Mouse (Mus musculus): Measurements from ENCODE around the gene 4930503B20Rik. TPM values are rescaled to one million over a fixed set of nuclear protein-coding genes. Genes with fewer than 3 reads are reported as not detected.

The 4930503B20Rik gene
- total RNA-seq, 2 experiments from 2014 or later: not detected

DNA sequence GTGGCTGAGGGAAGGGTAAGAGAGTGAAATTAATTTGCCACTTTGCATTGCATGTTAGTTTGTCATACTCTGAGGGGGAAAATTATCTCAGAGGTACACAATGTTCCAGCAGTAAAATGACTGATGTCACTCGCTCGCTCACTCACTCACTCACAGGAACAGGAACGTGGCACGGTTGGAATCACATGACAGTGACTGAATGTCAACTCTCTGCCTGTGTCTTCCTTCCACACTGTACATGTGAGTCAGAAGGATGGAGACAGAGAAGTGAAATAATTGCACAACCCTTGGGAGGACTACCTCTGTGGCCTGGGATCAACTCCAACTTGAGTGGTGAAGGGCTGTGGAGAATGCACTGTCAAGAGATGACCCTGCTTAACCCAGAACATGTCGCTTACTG lies 6.3 kb upstream of the 4930503B20Rik start:
- intact Hi-C loops (cut with DNase I): no loop called here
- no peak for DNase-seq (ENCODE audit: extremely low spot score in 1 of 2, low spot score in 2 of 2)

DNA sequence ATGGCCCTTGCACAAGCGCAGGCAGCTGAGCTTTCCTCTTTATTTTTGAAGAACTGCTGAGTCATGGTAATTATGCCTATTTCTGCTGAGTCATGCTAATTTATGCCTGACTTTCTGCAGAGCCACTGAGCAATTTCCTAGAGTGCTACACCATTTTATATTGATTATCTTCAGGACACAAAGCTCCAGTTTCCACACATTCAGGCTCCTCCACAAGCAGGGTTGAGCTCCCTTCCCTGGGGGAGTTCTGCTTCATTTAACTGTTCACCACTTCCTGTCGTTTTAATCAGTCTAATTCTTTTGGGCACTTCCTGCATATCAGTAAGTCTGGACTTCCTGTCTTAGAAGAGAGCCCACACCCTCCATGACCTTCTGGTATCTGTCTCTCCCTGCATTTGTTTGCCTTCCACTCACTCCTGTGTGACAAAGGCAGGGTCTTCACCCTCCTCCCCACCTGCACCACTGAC lies 4.0 kb upstream of the 4930503B20Rik start:
- intact Hi-C loops (cut with DNase I): no loop called here
- DNase-seq (ENCODE audit: extremely low spot score in 1 of 2, low spot score in 2 of 2): no peak

DNA sequence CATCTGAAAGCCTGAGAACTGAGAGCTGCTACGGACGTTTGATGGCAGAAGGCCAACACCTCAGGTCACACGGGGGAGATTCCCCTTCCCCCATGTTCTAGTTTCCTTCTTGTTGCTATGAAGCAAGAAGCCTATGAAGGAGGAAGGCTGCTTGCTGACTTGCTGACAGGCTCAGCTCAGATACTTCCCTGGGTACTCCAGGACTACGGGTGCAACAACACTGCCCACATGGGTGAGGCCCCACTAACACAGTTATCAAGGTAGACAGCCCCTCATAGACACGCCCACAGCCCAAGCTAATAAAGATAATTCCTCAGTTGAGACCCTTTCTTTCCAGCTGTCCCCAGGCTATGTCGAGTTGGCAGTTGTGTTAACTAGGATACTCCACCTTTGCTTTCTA lies 2.6 kb upstream of the 4930503B20Rik start:
- intact Hi-C loops (cut with DNase I): no loop called here
- DNase-seq (ENCODE audit: extremely low spot score in 1 of 2, low spot score in 2 of 2): no peak

DNA sequence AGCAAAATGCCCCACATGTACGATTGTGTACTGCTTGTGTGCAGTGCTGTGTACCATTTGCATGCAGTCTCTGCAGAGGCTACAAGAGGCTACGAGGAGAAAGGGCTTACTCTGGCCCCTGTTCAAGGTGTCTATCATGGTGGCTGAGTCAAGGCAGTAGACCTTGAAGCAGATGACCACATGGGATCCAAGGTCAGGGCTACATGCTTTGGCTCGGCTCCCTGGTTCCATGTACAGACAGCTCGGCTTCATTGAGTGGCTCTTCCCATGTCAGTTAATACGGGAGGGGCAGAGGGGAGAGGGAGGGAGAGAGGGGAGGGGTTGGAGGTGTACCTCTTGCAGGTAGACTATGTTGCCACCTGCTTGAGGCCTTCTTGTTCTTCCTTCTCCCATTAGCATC lies 1.3 kb upstream of the 4930503B20Rik start:
- intact Hi-C loops (cut with DNase I): no loop called here

DNA sequence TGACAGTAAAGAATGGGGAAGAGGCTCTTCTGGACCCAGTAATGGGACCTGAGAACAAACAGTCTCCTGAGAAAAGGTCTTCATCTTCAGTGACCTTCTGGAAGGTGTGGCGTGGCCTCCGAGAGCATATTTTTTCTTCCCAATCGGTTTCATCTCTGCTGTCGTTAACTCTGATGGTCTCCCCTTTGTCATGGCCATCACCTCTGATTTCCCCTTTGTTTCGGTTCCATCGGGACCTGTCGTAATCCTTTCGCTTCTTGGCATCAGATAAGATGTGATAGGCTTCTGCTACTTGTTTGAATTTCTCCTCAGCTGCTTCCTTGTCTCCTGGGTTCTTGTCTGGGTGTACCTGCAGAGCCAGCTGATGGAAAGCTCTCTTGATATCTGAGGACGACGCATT lies 401 bp downstream of the 4930503B20Rik start:
- intact Hi-C loops (cut with DNase I): no loop called here
- DNase-seq (ENCODE audit: extremely low spot score in 1 of 2, low spot score in 2 of 2): no peak

More for the DNA sequence above, 1.3 kb upstream of the 4930503B20Rik start:
- no peak for DNase-seq (ENCODE audit: extremely low spot score in 1 of 2, low spot score in 2 of 2)

DNA sequence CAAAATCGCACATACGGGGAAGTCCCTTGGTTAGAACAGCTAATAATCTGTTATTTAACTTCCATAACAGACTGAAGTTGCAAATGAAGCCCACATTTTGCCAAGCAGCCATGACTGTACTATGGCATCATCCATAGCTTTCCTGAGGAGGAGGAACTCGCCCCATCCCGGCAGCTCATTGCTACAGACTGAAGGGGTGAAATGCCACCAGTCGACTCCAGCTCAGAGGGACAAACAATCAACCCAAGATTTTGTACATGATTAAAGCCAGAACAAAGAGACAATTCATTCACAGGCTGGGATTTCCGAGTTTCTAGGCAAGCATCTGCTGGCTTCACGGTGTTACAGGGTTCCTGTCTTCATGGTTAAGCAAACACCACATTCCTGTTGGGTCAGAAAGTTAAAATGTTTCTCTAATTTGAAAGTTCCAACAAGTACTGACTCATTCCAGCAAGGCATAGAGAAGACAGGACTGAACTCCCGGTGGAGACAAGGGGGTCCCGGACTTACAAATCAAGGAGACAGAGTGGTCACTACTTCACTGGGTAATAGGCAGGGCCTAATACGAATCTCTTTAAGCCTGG lies 1.7 kb downstream of the 4930503B20Rik start:
- no peak for DNase-seq (ENCODE audit: extremely low spot score in 1 of 2, low spot score in 2 of 2)
- intact Hi-C loops (cut with DNase I): no loop called here

DNA sequence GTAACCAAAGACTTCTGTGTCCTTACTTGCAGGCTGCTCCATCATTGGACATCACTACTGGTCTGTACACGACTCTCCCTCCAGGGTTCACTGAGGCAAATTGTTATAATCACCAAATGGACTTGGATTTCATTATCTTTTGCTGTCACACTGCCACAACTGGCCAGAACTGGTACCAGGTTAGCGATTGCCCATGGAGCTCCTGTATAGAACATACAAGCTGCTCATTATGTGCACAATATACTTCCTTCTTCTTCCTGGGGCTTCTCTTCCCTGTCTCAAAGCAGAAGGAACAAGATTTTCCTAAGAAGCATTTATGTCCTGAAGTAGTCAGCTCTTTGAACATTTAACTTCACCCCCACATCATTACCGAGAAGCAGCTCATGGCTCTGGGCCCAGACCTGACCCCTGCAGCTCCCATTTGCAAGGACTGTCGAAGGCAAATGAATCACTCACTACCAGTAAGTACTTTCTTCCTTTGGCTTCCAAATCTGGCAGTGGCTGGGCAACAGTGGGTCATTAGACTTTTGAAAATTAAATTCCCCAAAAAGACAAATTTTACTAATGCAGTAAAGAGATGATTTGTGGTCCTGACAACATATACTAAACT lies 9.2 kb downstream of the 4930503B20Rik start:
- DNase-seq (ENCODE audit: extremely low spot score in 1 of 2, low spot score in 2 of 2): no peak
- intact Hi-C loops (cut with DNase I): no loop called here

DNA sequence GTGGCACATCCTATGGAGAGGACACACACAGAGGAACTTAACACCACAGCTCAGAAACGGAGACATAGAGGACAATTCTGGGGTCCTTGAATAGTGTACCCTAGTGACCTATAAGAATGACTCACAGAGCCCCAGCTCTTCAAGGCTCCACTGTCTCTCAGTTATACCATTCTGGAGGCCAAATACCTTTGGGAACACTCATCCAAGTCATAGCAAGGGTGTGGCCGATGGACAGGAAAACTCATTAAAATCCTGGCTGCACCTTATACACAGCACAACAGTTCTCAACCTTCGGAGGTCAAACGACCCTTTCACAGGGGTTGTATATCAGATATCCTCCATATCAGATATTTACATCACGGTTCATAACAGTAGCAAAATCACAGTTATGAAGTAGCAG lies 18.6 kb downstream of the 4930503B20Rik start:
- DNase-seq (ENCODE audit: extremely low spot score in 1 of 2, low spot score in 2 of 2): no peak
- intact Hi-C loops (cut with DNase I): no loop called here

DNA sequence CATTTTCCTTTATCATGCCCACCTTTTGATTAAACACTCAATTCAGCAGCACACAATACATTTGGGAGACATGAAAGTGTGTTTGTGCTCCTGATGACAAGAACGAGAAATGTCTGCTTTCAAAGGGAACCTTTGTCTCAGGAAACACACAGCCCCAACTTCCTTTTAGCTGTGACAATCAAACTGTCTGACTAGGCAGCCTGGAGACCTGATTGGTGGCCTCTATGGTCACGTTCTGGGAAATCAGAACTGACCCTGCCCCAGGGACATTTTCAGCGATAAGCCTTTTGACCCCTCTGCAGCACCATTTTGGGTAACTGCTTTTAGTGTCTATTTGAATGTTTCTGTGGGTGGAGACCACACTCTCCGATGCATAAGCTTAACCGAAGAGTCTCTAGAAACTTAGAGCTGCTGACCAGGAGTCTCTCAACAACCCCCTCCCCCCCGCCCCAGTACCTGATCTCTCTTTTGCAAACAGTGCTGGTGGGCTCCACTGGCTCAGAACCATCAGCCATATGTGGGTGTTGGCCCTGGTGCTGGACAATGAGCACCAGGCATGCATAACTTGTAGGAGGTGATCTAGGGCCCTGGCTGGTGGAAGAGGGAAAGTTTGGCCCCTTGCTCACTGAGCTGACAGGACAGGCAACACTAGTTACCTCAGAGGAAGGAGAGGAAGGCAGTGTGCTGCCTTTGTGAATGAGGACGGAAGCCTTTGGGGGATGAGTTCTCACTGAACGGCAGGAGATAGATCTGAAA lies 22.7 kb downstream of the 4930503B20Rik start:
- no peak for DNase-seq (ENCODE audit: extremely low spot score in 1 of 2, low spot score in 2 of 2)
- intact Hi-C loops (cut with DNase I): loop anchor here (10.0 kb wide), 1 partner anchor 56 kb away; the partner anchor contains the start of gene Samd13

DNA sequence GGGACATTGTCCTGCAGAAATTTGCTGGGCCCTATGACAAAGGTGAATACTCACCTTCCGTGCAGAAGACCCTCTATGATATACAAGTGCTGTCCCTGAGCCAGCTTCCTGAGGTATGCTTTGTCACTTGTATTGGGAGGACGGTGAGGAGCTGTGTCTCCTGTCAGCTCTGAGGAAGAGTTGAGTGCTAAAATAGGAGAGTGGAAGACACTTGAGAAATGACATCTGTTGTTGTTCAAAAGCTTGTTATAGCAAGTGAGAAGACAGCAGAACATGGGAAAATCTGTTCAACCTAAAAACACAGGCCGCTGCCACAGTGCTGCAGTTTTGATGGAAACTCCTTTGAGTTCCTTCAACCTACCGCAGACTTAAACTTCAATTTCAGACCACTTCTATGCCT lies 25.4 kb downstream of the 4930503B20Rik start:
- intact Hi-C loops (cut with DNase I): loop anchor here (10.0 kb wide), 1 partner anchor 59 kb away; the partner anchor contains the start of gene Samd13
- DNase-seq (ENCODE audit: extremely low spot score in 1 of 2, low spot score in 2 of 2): peak in 1 of 2 experiments; percentile 20

DNA sequence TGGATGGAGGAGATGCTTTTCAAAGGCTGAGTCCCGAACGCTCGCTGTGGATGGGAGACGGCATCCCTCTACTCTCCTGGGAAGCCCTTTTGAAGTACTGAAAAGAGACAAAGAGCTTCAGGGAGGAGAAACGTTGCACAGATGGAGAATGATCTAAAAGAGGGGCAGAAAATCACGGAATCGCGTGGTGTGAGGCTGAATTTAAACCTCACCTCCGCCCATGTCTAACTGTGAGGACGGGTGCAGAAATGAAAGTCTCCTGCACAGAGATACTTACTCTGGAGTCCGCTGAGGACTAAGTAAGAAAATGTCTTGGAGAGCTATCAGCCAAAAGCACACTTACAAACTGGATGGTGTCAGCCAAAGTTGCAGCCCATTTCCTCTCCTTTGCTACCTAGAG lies 29.2 kb downstream of the 4930503B20Rik start:
- intact Hi-C loops (cut with DNase I): loop anchor here (5.0 to 10.0 kb wide), 3 partner anchors 63 to 145 kb away; partner anchors contain the start of gene Samd13
- no peak for DNase-seq (ENCODE audit: extremely low spot score in 1 of 2, low spot score in 2 of 2)

DNA sequence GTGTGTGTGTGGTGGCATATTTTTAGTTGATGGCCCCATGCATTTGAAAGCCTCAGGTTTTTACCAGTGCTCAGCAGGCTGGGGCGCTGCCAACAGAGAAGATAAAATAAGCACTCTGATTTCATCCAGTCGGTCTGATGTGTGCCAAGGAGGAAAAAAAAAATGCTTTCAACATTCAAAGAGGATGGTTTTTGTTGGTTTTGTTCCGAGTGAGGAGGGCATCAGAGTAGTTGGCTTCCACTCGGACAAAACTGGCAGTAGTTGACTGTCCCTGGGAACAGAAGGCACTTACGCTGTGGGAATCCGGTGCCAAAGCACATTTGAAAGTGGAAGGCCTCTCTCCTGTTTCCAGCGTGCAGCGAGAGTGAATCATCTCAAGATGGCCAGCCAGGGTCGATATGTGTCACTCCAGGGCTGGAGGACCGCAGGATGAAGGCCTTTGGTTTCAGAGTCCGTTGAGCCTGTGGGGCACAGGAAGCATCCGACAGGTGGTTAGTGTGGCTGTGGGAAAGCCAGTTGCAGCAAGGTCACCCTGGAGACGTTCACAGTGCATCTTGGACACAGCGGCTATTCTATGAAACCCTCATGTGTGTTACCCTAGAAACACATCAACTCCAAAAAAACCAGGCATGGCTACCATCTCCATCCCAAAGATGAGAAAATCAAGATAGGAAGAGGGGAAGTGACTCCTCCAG lies 30.4 kb downstream of the 4930503B20Rik start:
- DNase-seq (ENCODE audit: extremely low spot score in 1 of 2, low spot score in 2 of 2): peak; percentile 80 to 90
- intact Hi-C loops (cut with DNase I): loop anchor here (5.0 to 10.0 kb wide), 3 partner anchors 64 to 147 kb away; partner anchors contain the start of gene Samd13

DNA sequence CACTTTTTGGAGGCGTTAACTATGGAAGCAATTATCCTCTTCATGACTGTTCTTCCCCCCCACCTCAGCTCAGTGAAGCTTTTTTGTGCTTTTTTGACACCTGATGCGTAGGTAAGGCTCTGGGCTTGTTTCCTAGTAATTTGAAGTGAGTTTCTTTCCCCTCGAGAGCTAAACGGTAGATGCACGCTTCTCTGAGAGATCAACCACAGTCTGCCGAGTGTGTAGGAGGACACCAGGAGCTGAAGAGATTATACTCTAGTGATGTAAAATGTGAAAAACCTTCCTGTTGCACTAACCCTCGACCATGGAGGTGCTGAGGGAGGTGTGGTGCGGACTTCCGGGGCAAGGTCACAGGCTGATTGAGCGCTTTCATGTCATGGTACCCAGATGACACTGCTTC lies 31.0 kb downstream of the 4930503B20Rik start:
- intact Hi-C loops (cut with DNase I): loop anchor here (5.0 to 10.0 kb wide), 3 partner anchors 65 to 147 kb away; partner anchors contain the start of gene Samd13
- peak in 1 of 2 experiments; percentile 51 for DNase-seq (ENCODE audit: extremely low spot score in 1 of 2, low spot score in 2 of 2)

DNA sequence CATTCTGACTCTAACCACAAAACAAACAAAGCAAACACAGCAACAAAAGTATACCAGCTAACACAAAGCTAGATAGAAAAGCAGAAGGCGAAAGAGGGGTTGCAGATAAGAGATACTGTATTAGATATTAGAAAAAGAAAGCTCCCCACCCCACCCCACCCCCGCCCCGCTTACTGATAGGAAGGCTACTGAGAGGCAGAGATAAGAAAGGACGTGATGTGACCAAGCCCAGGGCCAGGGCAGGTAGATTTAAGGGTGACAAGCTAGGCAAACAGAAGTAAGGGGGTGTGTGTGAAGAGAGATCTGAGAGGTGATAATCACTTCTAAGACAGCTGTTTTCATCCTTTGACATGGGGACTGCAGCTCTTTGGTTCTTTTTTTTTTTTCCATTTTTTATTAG lies 32.8 kb downstream of the 4930503B20Rik start:
- intact Hi-C loops (cut with DNase I): no loop called here
- DNase-seq (ENCODE audit: extremely low spot score in 1 of 2, low spot score in 2 of 2): no peak

DNA sequence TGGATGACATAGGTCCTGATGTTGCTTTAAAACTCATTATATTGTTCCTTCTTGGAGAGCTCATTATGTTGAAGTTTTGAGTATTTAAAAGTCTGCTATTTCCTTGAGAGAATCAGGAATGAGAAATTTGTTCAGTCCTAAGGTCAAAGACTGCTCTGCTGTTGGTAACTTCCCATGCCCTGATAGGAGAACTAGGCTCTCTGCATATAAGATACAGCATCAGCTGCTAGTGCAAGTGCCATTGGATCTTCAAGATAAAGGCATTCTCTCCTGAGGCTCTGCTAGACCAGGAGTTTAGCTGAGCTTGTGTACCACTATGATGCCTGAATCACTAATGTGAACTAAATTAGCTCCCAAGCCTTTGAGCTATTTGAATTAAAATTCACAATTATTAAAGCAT lies 33.2 kb downstream of the 4930503B20Rik start:
- no peak for DNase-seq (ENCODE audit: extremely low spot score in 1 of 2, low spot score in 2 of 2)
- intact Hi-C loops (cut with DNase I): no loop called here

DNA sequence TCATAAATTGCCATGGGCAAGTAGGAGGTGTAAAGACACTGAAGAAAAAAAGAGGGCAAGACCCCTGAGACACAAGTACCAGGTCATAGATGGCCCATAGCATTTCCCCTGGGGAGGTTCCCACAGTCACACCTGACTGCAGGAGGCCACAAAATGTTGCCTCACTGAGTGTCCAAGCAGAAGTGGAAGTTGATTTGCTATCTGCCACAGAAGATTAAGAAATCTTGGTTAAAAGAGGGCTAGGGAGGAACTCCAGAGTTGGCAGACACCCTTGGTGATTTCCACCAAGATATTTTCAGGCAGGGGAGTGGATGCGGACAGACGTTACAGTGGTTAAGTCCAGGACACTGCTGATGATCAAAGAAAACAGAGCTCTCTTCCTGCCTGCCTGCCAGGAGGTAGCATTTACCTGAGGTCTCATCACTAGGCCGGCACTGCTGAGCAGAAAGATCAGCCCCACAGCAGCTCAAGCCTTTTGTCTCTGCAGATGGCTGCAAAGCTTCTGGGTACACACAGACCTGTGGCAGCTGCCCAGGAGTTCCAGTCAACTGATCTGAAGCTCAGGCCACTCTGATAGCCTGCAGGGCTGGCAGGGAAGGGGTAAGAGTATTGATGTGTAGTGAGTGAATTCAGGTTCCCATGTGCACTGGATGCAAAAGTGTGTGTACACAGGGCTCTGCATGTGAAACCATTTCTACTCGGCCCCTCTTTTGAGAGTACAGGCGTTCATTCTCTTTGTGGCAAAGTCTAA lies 34.4 kb downstream of the 4930503B20Rik start:
- intact Hi-C loops (cut with DNase I): no loop called here
- DNase-seq (ENCODE audit: extremely low spot score in 1 of 2, low spot score in 2 of 2): no peak

DNA sequence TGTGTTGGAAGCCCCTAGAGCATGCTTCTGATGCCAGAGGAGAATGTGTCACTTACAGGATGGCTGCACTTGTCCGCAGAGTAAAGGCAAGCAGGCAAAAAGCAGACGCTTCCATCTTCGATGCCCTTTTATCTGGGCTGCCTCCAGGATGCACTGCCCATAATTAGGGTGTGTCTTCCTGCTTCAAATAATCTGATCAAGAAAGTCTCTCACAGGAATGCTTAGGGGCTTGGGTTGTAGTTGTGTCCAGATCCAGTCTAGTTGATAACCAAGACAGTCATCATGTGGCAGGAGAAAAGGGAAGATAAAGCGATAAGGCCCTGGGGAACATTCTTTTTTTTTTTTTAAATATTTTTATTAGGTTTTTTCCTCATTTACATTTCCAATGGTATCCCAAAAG lies 35.6 kb downstream of the 4930503B20Rik start, which contains the start of gene Dnase2b:
Dnase2b (minus strand) TSS at position 101 of the 400 bp plus-strand sequence.
- intact Hi-C loops (cut with DNase I): no loop called here
- no peak for DNase-seq (ENCODE audit: extremely low spot score in 1 of 2, low spot score in 2 of 2)

DNA sequence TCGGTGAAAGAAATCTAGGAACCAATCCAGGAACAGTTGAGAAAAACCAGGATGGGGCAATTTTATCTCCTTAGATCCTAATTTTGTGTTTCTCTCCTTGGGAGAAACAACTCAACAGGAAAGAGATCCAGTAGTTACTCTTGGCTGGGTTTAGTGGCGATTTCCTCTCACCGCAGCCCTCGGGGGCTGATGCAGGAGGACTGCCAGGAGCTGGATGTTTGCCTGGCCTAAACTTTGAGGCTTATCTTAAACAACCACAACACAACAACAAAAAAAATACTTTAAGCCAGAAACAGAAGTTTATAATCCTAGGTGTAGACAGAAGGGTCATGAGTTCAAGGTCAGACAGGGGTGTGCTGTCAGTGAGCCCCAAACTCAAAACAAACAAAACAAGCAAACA lies 39.3 kb downstream of the 4930503B20Rik start:
- intact Hi-C loops (cut with DNase I): no loop called here

More for the DNA sequence above, 39.3 kb downstream of the 4930503B20Rik start:
- no peak for DNase-seq (ENCODE audit: extremely low spot score in 1 of 2, low spot score in 2 of 2)
